Mouse (Mus musculus): ENCODE data around the gene Sat2.
A peak's percentile ranks its signal among the peaks of the same experiment; 100 is the strongest.

The Sat2 gene

DNA sequence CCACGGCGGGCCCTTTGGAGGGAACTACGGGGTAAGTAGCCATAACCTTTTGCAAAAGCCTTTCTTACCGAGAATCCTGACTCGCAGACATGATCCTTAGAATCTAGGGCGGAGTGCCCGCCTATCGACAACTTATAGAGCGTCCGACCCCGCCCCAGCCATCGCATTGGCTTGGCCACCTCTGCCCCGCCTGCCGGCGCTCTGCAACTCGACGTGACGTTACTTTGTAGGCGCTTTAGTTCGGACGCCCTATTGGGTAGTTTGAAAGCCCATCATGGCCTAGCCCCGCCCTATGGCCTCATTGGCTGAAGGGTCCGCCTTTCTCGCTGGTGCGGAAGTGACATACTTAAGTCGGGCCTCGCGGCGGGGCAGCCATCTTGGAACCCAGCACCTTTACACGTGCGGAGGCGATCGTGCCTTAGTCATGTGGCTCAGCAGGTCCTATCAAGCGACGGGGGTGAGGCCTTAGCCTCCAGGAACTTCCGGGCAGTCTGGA lies 50.4 kb downstream of the Sat2 start, which contains the start of gene Eif4a1:
Gene Eif4a1 (minus strand): TSS at position 213 of the 496 bp plus-strand sequence.
- DNase-seq, result peak; percentile 100
